Mouse (Mus musculus) midbrain, embryonic 14.5 days (tissue): ENCODE measurements at regions not wholly inside any gene's neighbourhood (a gene's known extent, or its start where the extent isn't known, plus 50 kb on each side); places are given as distances from the start of the nearest gene placed in this dataset.

Experiments used
- ATAC-seq: fragments of 200-750 bp; cut with Nextera tagmentation; 2 replicates; pipeline ENCODE4 v1.8.0; 2017; ENCODE audit warnings: moderate number of reproducible peaks, moderate library complexity; ENCODE audit not compliant: low FRiP score, low TSS enrichment
- DNase-seq: peaks from one replicate; pipeline ENCODE4 v3.0.0-alpha.2; 2015
- H3K27ac ChIP-seq: fragments of 300-500 bp; sonication (generic); replicated peaks from 2 replicates; pipeline ENCODE4 v1.5.1; 2014; ENCODE audit warnings: mild to moderate bottlenecking, low read depth, low read length, moderate library complexity
- H3K27me3 ChIP-seq: fragments of 300-500 bp; sonication (generic); 2 replicates; pipeline ENCODE4 v1.6.1; 2014; ENCODE audit warnings: low read length, control low read depth, mixed read lengths; ENCODE audit not compliant: control insufficient read depth, insufficient read depth
- H3K36me3 ChIP-seq: fragments of 300-500 bp; sonication (generic); 2 replicates; pipeline ENCODE4 v1.6.1; 2014; ENCODE audit warnings: low read length, control low read depth; ENCODE audit not compliant: control insufficient read depth, insufficient read depth
- H3K4me1 ChIP-seq: fragments of 300-500 bp; sonication (generic); 2 replicates; pipeline ENCODE4 v1.6.1; 2014; ENCODE audit warnings: mild to moderate bottlenecking, antibody characterized with exemption, low read length, control low read depth; ENCODE audit not compliant: control insufficient read depth, insufficient read depth
- H3K4me2 ChIP-seq: fragments of 300-500 bp; sonication (generic); 2 replicates; pipeline ENCODE4 v1.6.1; 2014; ENCODE audit warnings: mild to moderate bottlenecking, low read length, moderate library complexity
- H3K4me3 ChIP-seq: fragments of 300-500 bp; sonication (generic); replicated peaks from 2 replicates; pipeline ENCODE4 v1.5.1; 2014; ENCODE audit warnings: low read depth, low read length
- H3K9ac ChIP-seq: fragments of 300-500 bp; sonication (generic); replicated peaks from 2 replicates; pipeline ENCODE4 v1.6.1; 2014; ENCODE audit warnings: mild to moderate bottlenecking, low read length, moderate library complexity
- H3K9me3 ChIP-seq: fragments of 300-500 bp; sonication (generic); 2 replicates; pipeline ENCODE4 v1.6.1; 2016; ENCODE audit warnings: low read length, control low read depth, mixed read lengths; ENCODE audit not compliant: control insufficient read depth
- WGBS: fragments of 180-500 bp; shearing (Covaris S2); extraction: QIAGEN DNeasy Blood & Tissue Kit; methylation state at CpG from one replicate; pipeline ENCODE4 v1.1.7; 2014; 5-methylcytosine and 5-hydroxymethylcytosine counted together

DNA sequence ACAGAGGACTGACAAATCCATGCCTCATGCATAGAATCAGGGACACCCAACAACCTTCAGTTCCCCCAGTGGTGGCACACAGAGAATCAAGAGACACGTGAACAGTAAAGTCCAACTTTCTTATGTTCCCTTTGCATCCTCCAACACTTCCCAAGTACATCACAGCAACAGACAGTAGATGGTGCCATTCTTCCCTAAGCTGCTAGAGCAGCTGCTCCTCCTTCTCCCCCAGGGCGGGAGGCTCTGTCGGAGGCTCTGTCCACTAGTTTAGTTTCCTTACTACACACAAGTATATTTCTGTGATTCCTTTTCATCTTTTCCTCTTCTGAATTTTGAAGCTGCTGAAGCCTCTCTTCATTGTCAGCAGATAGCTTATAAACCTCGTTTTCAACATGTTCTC is 839.0 kb upstream of the Tenm4 start:
- Histone ChIP-seq H3K9ac (no peak overlapping the region), H3K4me1 (no peaks in the 10 kb centered on the region), H3K9me3 (no peaks in the 10 kb centered on the region), H3K36me3 (no peaks in the 10 kb centered on the region), H3K27ac (no peak overlapping the region), H3K27me3 (no peaks in the 10 kb centered on the region), H3K4me3 (no peak overlapping the region), H3K4me2 (no peak overlapping the region)
- WGBS: 37% methylated on average over 4 of the region's 4 CpGs
- no peak for ATAC-seq
- peak; percentile 57 for DNase-seq

DNA sequence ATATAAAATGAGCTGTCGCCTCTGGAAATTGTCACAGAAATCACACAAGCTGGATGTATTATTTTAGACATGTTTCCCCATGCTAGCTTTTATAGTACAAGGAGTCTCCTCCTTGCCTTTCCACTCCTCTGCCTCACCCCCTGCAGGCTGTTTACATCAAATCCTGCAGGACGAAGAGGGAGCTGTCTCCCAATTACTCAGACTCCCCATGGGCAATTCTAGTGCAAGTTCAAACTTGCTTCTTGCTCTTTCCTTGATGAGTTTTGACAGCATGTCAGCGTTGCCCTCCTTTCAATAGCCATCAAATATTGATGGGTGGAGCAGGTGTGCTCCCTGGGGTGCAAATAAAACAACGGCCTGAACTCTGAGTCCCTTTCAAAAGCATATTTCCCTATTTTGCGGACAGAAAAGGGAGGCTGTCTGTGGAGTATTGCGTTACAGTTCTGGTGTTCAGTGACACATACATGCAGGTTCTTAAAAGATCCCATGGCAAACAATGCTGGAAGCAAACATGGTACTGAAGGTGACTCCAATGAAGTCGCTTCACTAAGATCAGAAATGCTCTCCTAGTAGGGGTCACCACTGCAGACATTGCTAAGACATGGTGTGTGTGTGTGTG is 820.8 kb upstream of the Tenm4 start:
- 0 out of 2 replicates have a peak, but pooled peaks cover 3% of the 10 kb centered on the region for H3K4me1 ChIP-seq
- peak overlapping the region; percentile 33; the same call in 1 of the 2 replicates for H3K27ac ChIP-seq
- no peak overlapping the region for H3K9ac ChIP-seq
- H3K9me3 ChIP-seq: no peaks in the 10 kb centered on the region
- DNase-seq (peak; percentile 60), ATAC-seq (peak; percentile 59; the same call in 1 of the 2 replicates)
- H3K36me3 ChIP-seq: no peaks in the 10 kb centered on the region
- no peak overlapping the region for H3K4me2 ChIP-seq
- 31% methylated on average over 7 of the region's 7 CpGs for WGBS
- H3K4me3 ChIP-seq: no peak overlapping the region
- no peaks in the 10 kb centered on the region for H3K27me3 ChIP-seq

DNA sequence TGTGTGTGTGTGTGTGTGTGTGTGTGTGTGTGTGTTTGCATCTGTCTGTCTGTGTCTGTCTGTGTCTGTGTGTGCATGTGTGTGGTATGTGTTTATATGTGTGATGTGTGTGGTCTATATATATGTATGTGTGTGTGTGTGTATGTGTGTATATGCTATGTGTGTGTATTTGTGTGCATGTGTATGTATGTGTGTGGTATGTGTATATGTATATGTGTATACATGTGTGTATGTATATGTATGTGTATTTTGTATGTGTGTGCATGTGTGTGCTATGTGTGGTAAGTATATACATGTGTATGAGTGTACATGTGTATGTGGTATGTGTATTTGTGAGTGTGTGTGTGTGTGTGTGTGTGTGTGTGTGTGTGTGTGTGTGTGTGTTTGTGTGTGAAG is 820.2 kb upstream of the Tenm4 start:
- Histone ChIP-seq H3K4me2 (no peak overlapping the region), H3K4me1 (0 out of 2 replicates have a peak, but pooled peaks cover 3% of the 10 kb centered on the region), H3K27ac (peak overlapping the region; percentile 33; the same call in 1 of the 2 replicates), H3K9ac (no peak overlapping the region), H3K27me3 (no peaks in the 10 kb centered on the region), H3K9me3 (no peaks in the 10 kb centered on the region), H3K36me3 (no peaks in the 10 kb centered on the region), H3K4me3 (no peak overlapping the region)
- DNase-seq (no peak), ATAC-seq (no peak)

DNA sequence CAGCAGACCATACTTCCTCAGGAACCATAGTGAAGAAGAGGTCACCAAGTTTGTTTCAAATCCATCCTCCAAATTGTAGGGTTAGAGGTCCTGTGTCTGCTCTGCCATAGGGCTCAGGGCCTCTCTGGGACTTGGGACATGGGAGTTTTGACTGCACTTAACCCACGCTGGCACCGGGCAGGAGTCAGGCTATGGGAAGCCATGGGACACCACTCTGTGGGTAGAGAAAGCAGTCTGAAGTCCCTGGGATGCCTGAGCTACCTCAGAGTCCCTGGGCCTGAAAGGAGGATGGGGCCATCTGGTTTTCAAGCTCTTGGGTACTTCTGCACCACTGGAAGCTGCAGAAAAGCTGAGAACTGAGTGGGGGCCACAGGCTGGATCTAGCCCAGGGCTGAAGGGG is 819.7 kb upstream of the Tenm4 start:
- DNase-seq (no peak), ATAC-seq (no peak)
- Histone ChIP-seq H3K4me3 (no peak overlapping the region), H3K27me3 (no peaks in the 10 kb centered on the region), H3K27ac (no peak overlapping the region), H3K36me3 (no peaks in the 10 kb centered on the region), H3K4me2 (no peak overlapping the region), H3K9ac (no peak overlapping the region), H3K9me3 (no peaks in the 10 kb centered on the region), H3K4me1 (0 out of 2 replicates have a peak, but pooled peaks cover 3% of the 10 kb centered on the region)
- WGBS: 88% methylated on average over 2 of the region's 2 CpGs

DNA sequence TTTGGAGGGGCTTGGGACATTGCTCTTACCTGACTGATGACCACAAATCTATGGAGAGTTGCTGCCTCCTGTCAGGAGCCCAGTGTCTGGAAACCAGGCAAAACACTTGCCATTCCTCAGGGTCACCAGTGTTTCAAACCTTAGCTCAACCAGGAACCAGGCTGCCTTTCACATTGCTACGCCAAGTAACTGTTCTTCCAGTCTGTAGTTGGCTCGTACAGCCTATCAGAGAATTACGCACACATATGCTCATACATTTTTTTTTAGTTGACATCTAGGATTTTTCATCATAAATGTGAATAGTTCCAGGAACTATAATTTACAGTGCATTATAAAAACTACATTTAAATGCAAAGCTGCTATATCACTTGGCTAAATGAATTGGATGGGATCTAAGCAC is 818.9 kb upstream of the Tenm4 start:
- Histone ChIP-seq H3K9ac (no peak overlapping the region), H3K4me2 (no peak overlapping the region), H3K9me3 (no peaks in the 10 kb centered on the region), H3K27ac (no peak overlapping the region), H3K4me1 (0 out of 2 replicates have a peak, but pooled peaks cover 3% of the 10 kb centered on the region), H3K4me3 (no peak overlapping the region), H3K27me3 (no peaks in the 10 kb centered on the region), H3K36me3 (no peaks in the 10 kb centered on the region)
- ATAC-seq: no peak
- no peak for DNase-seq
- 88% methylated on average over 3 of the region's 3 CpGs for WGBS

DNA sequence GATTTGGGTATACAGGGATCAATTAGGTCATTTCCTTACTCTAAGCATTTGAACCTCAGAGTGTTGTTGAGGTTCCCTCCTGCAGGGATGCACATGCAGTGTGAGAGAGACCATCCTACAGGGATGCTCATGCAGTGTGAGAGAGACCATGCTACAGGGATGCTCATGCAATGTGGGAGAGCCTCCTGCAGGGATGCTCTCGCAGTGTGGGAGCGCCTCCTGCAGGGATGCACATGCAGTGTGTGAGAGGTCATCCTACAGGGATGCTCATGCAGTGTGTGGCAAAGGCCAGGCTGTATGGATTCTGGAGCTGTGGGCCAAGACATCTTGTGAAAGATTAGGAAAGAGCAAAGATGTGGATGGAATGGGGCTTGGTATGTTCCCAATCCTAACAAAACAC is 816.1 kb upstream of the Tenm4 start:
- H3K27me3 ChIP-seq: no peaks in the 10 kb centered on the region
- no peaks in the 10 kb centered on the region for H3K36me3 ChIP-seq
- H3K9ac ChIP-seq: no peak overlapping the region
- no peak overlapping the region for H3K4me2 ChIP-seq
- H3K4me3 ChIP-seq: no peak overlapping the region
- H3K9me3 ChIP-seq: no peaks in the 10 kb centered on the region
- no peak overlapping the region for H3K27ac ChIP-seq
- no peak for DNase-seq
- 0 out of 2 replicates have a peak, but pooled peaks cover 3% of the 10 kb centered on the region for H3K4me1 ChIP-seq
- 71% methylated on average over 2 of the region's 2 CpGs for WGBS
- 0 out of 2 replicates have a peak, but pooled peaks have one; percentile 22 for ATAC-seq

DNA sequence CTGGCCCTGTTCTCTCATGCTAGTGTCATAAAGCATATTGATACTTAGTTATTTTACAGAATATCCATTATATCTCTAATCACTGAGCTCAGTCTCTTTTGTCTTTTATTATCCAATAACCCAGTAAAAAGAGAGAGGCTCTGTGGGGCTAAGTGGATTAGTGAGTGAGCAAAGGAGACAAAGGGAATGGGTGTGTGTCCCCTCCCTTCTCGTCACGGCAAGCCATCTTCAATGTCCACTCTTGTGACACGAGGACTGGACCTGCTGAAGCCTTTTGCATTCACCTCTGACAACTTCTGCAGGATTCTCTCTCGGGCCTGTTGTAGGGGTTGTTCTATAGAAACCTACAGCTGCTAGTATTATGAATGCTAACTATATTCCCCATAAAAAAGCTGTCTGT is 812.3 kb upstream of the Tenm4 start:
- H3K9ac ChIP-seq: no peak overlapping the region
- H3K27ac ChIP-seq: no peak overlapping the region
- ATAC-seq (no peak), DNase-seq (no peak)
- H3K9me3 ChIP-seq: no peaks in the 10 kb centered on the region
- no peaks in the 10 kb centered on the region for H3K36me3 ChIP-seq
- H3K4me2 ChIP-seq: no peak overlapping the region
- H3K4me3 ChIP-seq: no peak overlapping the region
- 16% methylated on average over 4 of the region's 4 CpGs for WGBS
- no peaks in the 10 kb centered on the region for H3K27me3 ChIP-seq
- no peaks in the 10 kb centered on the region for H3K4me1 ChIP-seq

DNA sequence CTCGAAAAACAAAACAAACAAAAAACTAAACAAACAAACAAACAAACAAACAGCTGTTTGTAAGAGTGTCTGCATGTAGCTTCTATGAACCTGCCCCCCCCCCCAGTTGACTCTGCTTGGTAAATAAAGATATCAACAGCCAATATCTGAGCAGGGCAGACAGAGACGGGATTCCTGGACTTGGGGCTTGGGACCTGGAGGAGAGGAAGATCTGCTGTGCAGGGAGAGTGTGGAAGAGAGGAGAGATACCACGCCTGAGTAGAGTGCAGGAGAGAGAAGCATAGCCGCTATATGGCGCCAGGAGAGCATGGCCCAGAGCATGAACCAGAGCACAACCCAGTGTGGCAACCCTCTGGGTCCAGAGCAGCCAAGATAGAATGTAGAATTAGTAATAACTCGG is 811.9 kb upstream of the Tenm4 start:
- H3K27me3 ChIP-seq: no peaks in the 10 kb centered on the region
- H3K9ac ChIP-seq: no peak overlapping the region
- H3K27ac ChIP-seq: no peak overlapping the region
- ATAC-seq (no peak), DNase-seq (no peak)
- no peaks in the 10 kb centered on the region for H3K4me1 ChIP-seq
- WGBS: 62% methylated on average over 6 of the region's 6 CpGs
- H3K36me3 ChIP-seq: no peaks in the 10 kb centered on the region
- H3K4me3 ChIP-seq: no peak overlapping the region
- H3K4me2 ChIP-seq: no peak overlapping the region
- H3K9me3 ChIP-seq: no peaks in the 10 kb centered on the region
